Mouse (Mus musculus): Measurements from ENCODE around the gene Emsy.

- TF ChIP-seq CTCF (IDR thresholded peaks at IDR 0.05; ENCODE audit: borderline replicate concordance, insufficient read depth, low read depth, low read length) (no peak), POLR2A (IDR thresholded peaks at IDR 0.05; ENCODE audit: borderline replicate concordance, insufficient read depth, low read length) (no peak)
Measured at GRCm38 (mm10) chr7:98678441-98678840, 21.9 kb upstream of the Emsy start.

All from cerebellum, adult 2 months (tissue).